8 mouse cellular contexts compared by ENCODE assay signal in genomic region chr9:96889345-96890021, GRCm38 (mm10). TPM values are rescaled to one million over a fixed set of nuclear protein-coding genes. Genes with fewer than 3 reads are reported as not detected.
DNase-seq lines count a peak whose midpoint lies in the region; ATAC-seq and TF ChIP-seq lines count a peak whose summit lies in the region.

No protein-coding gene starts in this region.

- 0 out of 4 replicates have a peak, but pooled peaks cover 0 to 2% of the 10 kb centered on the region in 2 experiments for H3K4me1 ChIP-seq in ES-E14 (ENCODE audit: control insufficient read depth in 2 of 2, insufficient read depth in 2 of 2, low read length in 2 of 2, poor library complexity in 1 of 2)
- H3K4me1 ChIP-seq in forebrain, embryonic 16.5 days (replicated peaks; ENCODE audit: control insufficient read depth, insufficient read depth, low read length), result peaks cover 58% of the 10 kb centered on the region
- H3K4me1 ChIP-seq in lung, embryonic 16.5 days (replicated peaks; ENCODE audit: control insufficient read depth, insufficient read depth, low read length), result peaks cover 7% of the 10 kb centered on the region

- H3K9ac ChIP-seq in ES-E14 (ENCODE audit: insufficient read depth, low read depth, low read length, poor library complexity, severe bottlenecking), result peak overlapping the region; percentile 85
- peak overlapping the region; percentile 86 for H3K9ac ChIP-seq in forebrain, embryonic 16.5 days (replicated peaks; ENCODE audit: low read depth, low read length)
- H3K9ac ChIP-seq in lung, embryonic 16.5 days (ENCODE audit: low read length), result peak overlapping the region; percentile 81

- no peaks in the 10 kb centered on the region for H3K9me3 ChIP-seq in ES-E14 (ENCODE audit: control insufficient read depth, insufficient read depth, low read depth, low read length)
- H3K9me3 ChIP-seq in forebrain, embryonic 16.5 days (ENCODE audit: control insufficient read depth, low read length), result no peaks in the 10 kb centered on the region
- no peaks in the 10 kb centered on the region for H3K9me3 ChIP-seq in lung, embryonic 16.5 days (ENCODE audit: control insufficient read depth, low read length)

- in situ Hi-C loops in ES-E14 (cut with MboI; ENCODE audit: low sequenced_read_pairs in 2 of 2, unreplicated experiment in 2 of 2), result no loop called here

- under 1% methylated on average over 66 of the region's 66 CpGs for WGBS in forebrain, embryonic 16.5 days
- WGBS in lung, embryonic 16.5 days, result under 1% methylated on average over 64 of the region's 66 CpGs

- peak overlapping the region; percentile 90 for H3K4me2 ChIP-seq in forebrain, embryonic 16.5 days (ENCODE audit: low read length)
- H3K4me2 ChIP-seq in lung, embryonic 16.5 days (ENCODE audit: low read depth, low read length), result peak overlapping the region; percentile 91

- no peak overlapping the region; the same call in 1 of the 2 replicates for H3K27ac ChIP-seq in ES-E14 (ENCODE audit: insufficient read depth, low read depth, low read length, poor library complexity, severe bottlenecking)
- peak overlapping the region; percentile 57 for H3K27ac ChIP-seq in forebrain, embryonic 16.5 days (ENCODE audit: low read length)
- peak overlapping the region; percentile 55; the same call in 1 of the 2 replicates for H3K27ac ChIP-seq in lung, embryonic 16.5 days (ENCODE audit: low read length)

- H3K27me3 ChIP-seq in forebrain, embryonic 16.5 days (replicated peaks; ENCODE audit: control insufficient read depth, insufficient read depth, low read length), result no peaks in the 10 kb centered on the region
- H3K27me3 ChIP-seq in lung, embryonic 16.5 days (ENCODE audit: control insufficient read depth, insufficient read depth, low read depth, low read length), result peaks cover 10% of the 10 kb centered on the region

- no peaks in the 10 kb centered on the region for H3K36me3 ChIP-seq in ES-E14 (ENCODE audit: control insufficient read depth, insufficient read depth, low read length, poor library complexity, severe bottlenecking)
- no peaks in the 10 kb centered on the region for H3K36me3 ChIP-seq in forebrain, embryonic 16.5 days (ENCODE audit: control insufficient read depth, insufficient read depth)
- no peaks in the 10 kb centered on the region for H3K36me3 ChIP-seq in lung, embryonic 16.5 days (ENCODE audit: control insufficient read depth, insufficient read depth, low read length)

- H3K4me3 ChIP-seq in ES-E14 (ENCODE audit: insufficient read depth in 1 of 2, low read depth in 1 of 2, low read length in 2 of 2, poor library complexity in 1 of 2, severe bottlenecking in 1 of 2), result peak overlapping the region; percentile 89 to 90
- H3K4me3 ChIP-seq in forebrain, embryonic 16.5 days (replicated peaks; ENCODE audit: low read length), result peak overlapping the region; percentile 71
- peak overlapping the region; percentile 70 for H3K4me3 ChIP-seq in lung, embryonic 16.5 days (ENCODE audit: low read length)

- peak; percentile 86 for ATAC-seq in forebrain, embryonic 16.5 days
- ATAC-seq in lung, embryonic 16.5 days (ENCODE audit: low read depth), result peak; percentile 93

- peak; percentile 63 for DNase-seq in ES-E14 (ENCODE audit: low read depth, low spot score)
- DNase-seq in cerebellum, adult 11-12 months, result peak; percentile 88
- peak; percentile 93 for DNase-seq in heart, postnatal 4 days
- DNase-seq in layer of hippocampus, adult 9-11 months, result peak; percentile 78
- DNase-seq in ovary, adult 18-20 months (ENCODE audit: low spot score), result peak; percentile 72
- peak; percentile 87 for DNase-seq in thymus, postnatal 0 days (ENCODE audit: low spot score)

TF ChIP-seq in ES-E14, 5 proteins besides CTCF, POLR2A, EP300 and RAD21:
- 0 out of 2 replicates have a peak, but pooled peaks have one; percentile 31 for TF ChIP-seq HCFC1 (IDR thresholded peaks at IDR 0.05; ENCODE audit: borderline replicate concordance, insufficient read depth, low read length)
- no peak; the same call in 1 of the 2 replicates for TF ChIP-seq ZC3H11A (IDR thresholded peaks at IDR 0.05; ENCODE audit: borderline replicate concordance, low read depth, low read length)

RNA-seq across cellular contexts. Expression of gene Pxylp1, which starts 3.0 kb away (rescaled TPM):
- total RNA-seq in ES-E14 (2012; rRNA removed), result 3.6 and 4.5 TPM in 2 replicates
- 32.5 and 33.3 TPM in 2 replicates for polyA plus RNA-seq in forebrain, embryonic 16.5 days (2015; fragmentation: Nextera tagmentation; extraction: Ambion mirVana)
- total RNA-seq in heart, postnatal 4 days (2021), result 10 to 100 TPM; 22.0 to 28.3 TPM
- 15.8 and 16.2 TPM in 2 replicates for polyA plus RNA-seq in lung, embryonic 16.5 days (2015; fragmentation: Nextera tagmentation; extraction: Ambion mirVana)
- polyA plus RNA-seq in thymus, postnatal 0 days (2015; fragmentation: Nextera tagmentation; extraction: Ambion mirVana), result 5.2 and 7.5 TPM in 2 replicates
